Mouse (Mus musculus) embryonic facial prominence, embryonic 13.5 days (tissue): ENCODE measurements around the gene Serpina3i. TPM values are rescaled to one million over a fixed set of nuclear protein-coding genes. Genes with fewer than 3 reads are reported as not detected.
A peak's percentile ranks its signal among the peaks of the same experiment; 100 is the strongest.

Source experiments
- ATAC-seq: fragments of 200-750 bp; cut with Nextera tagmentation; 2 replicates; pipeline ENCODE4 v1.8.0; 2017; ENCODE audit warnings: low read depth; ENCODE audit not compliant: insufficient number of reproducible peaks, insufficient read depth, low FRiP score, low TSS enrichment
- H3K27ac ChIP-seq: fragments of 300-500 bp; sonication (generic); 2 replicates; pipeline ENCODE4 v1.5.1; 2015; ENCODE audit warnings: moderate library complexity, mild to moderate bottlenecking, inconsistent platforms
- H3K27me3 ChIP-seq: fragments of 300-500 bp; sonication (generic); 2 replicates; pipeline ENCODE4 v1.6.1; 2015; ENCODE audit warnings: mild to moderate bottlenecking, inconsistent platforms
- H3K36me3 ChIP-seq: fragments of 300-500 bp; sonication (generic); 2 replicates; pipeline ENCODE4 v1.6.1; 2015; ENCODE audit warnings: mild to moderate bottlenecking, inconsistent platforms
- H3K4me1 ChIP-seq: fragments of 300-500 bp; sonication (generic); 2 replicates; pipeline ENCODE4 v1.6.1; 2015; ENCODE audit warnings: inconsistent platforms
- H3K4me2 ChIP-seq: fragments of 300-500 bp; sonication (generic); 2 replicates; pipeline ENCODE4 v1.6.1; 2015; ENCODE audit warnings: moderate library complexity, mild to moderate bottlenecking, inconsistent platforms
- H3K4me3 ChIP-seq: fragments of 300-500 bp; sonication (generic); 2 replicates; pipeline ENCODE4 v1.5.1; 2015; ENCODE audit warnings: mild to moderate bottlenecking, inconsistent platforms
- H3K9ac ChIP-seq: fragments of 300-500 bp; sonication (generic); 2 replicates; pipeline ENCODE4 v1.6.1; 2015; ENCODE audit warnings: mild to moderate bottlenecking, inconsistent platforms
- H3K9me3 ChIP-seq: fragments of 300-500 bp; sonication (generic); 2 replicates; pipeline ENCODE4 v1.6.1; 2016; ENCODE audit warnings: inconsistent platforms
- WGBS: fragments of 180-500 bp; shearing (Covaris S2); methylation state at CpG from one replicate; pipeline ENCODE4 v1.1.7; 2015; ENCODE audit warnings: mixed read lengths; 5-methylcytosine and 5-hydroxymethylcytosine counted together
- polyA plus RNA-seq: library from polyadenylated mRNA; unstranded; fragments of >200 nt; fragmentation: Nextera tagmentation; extraction: Ambion mirVana; gene quantifications from 2 replicates; pipeline ENCODE4 v1.2.1, GENCODE M21; 2015

Gene Serpina3i
- polyA plus RNA-seq, 1 experiment from 2014 or later: 0.21 TPM

DNA sequence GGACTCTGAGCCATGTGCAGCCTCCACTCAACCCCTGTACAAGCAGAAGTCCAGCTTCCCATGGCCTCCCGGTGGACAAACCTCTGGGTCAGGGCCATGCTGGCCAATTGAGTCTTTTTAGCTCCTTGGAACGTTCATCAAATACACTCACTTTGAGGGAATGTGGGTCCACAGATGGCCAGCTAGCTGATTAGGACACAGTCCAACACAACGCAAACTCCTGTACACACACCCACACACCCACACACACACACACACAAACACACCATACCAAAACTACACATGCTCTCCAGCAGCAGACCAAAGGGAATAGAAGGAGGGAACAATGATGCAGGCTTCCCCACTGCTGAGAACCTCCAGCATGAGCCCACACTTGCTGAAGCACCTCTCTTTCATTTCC, 17.3 kb upstream of the Serpina3i start:
- H3K4me1 ChIP-seq: no peaks in the 10 kb centered on the region
- WGBS: 72% methylated on average over 3 of the region's 3 CpGs
- H3K9me3 ChIP-seq: no peaks in the 10 kb centered on the region
- H3K27me3 ChIP-seq: no peaks in the 10 kb centered on the region
- no peak for ATAC-seq
- H3K4me2 ChIP-seq: no peak overlapping the region
- H3K36me3 ChIP-seq: no peaks in the 10 kb centered on the region
- H3K27ac ChIP-seq: no peak overlapping the region
- H3K4me3 ChIP-seq: no peak overlapping the region
- no peak overlapping the region for H3K9ac ChIP-seq

DNA sequence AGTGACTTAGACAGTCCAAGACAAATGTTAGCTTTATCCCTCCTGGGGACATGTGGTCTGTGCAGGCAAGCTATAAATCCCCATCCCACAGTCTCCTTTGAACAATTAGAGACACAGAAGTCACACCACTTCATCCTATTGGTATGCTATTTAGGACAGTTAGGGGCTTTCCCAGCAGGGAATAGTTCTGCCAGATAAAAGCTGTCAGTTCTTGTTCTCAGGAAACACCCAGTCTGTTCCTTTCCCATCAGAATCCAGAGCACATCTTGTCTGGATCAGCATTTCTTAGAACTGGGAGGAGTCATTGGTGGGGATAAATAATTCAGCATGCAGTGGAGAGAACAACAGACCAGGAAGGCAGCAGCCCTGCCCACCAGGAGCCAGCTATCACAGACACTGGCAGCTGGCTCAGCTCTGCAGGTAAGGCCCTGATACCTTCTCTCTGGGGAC, 15.3 kb upstream of the Serpina3i start:
- Histone ChIP-seq H3K27ac (no peak overlapping the region), H3K9me3 (no peaks in the 10 kb centered on the region), H3K36me3 (no peaks in the 10 kb centered on the region), H3K4me3 (no peak overlapping the region), H3K4me2 (no peak overlapping the region), H3K4me1 (no peaks in the 10 kb centered on the region), H3K27me3 (no peaks in the 10 kb centered on the region), H3K9ac (no peak overlapping the region)
- 0 out of 2 replicates have a peak, but pooled peaks have one; percentile 22 for ATAC-seq

DNA sequence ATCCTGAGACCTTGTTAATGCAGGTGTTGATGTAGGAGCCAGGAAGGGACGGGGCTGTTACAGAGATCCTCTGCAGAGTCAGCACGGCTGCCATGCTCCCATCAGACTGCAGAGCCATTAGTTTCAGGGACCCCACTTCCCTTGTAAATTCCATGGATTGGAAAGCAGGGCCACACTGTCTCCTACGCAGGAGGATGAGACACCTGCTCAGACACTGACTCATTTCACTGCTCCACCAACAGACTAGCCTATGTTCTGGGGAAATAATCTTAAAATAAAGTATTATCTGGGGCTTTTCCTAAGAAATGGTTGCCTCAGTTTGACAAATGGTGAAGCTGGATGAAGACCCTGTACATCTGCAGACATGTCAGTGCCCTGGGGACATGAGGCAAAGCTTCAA, 14.7 kb upstream of the Serpina3i start:
- no peak overlapping the region for H3K4me2 ChIP-seq
- H3K9me3 ChIP-seq: no peaks in the 10 kb centered on the region
- no peak overlapping the region for H3K4me3 ChIP-seq
- no peaks in the 10 kb centered on the region for H3K36me3 ChIP-seq
- H3K4me1 ChIP-seq: no peaks in the 10 kb centered on the region
- WGBS: 79% methylated on average over 3 of the region's 3 CpGs
- no peak overlapping the region for H3K27ac ChIP-seq
- no peak overlapping the region for H3K9ac ChIP-seq
- no peak for ATAC-seq
- no peaks in the 10 kb centered on the region for H3K27me3 ChIP-seq

DNA sequence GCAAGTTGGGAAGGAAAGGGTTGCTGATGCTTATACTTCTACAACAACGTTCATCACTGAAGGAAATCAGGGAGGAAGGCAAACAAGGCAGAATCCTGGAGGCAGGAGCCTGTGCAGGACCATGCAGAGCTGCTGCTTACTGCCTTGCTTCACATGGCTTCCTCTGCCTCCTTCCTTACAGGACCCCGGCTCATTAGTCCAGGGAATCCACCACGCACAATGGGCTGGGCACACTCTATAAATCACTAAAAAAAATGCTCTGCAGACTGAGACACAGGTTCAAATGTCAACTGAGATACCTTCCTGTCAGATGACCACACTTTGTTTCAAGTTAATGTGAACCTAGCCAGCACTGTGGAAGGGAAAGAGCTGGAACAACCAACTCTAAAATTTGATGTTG, 1.9 kb upstream of the Serpina3i start:
- no peaks in the 10 kb centered on the region for H3K36me3 ChIP-seq
- H3K4me2 ChIP-seq: no peak overlapping the region
- WGBS: 60% methylated on average over 3 of the region's 3 CpGs
- H3K9me3 ChIP-seq: no peaks in the 10 kb centered on the region
- H3K4me3 ChIP-seq: no peak overlapping the region
- no peaks in the 10 kb centered on the region for H3K27me3 ChIP-seq
- H3K4me1 ChIP-seq: no peaks in the 10 kb centered on the region
- H3K27ac ChIP-seq: no peak overlapping the region
- ATAC-seq: no peak
- no peak overlapping the region for H3K9ac ChIP-seq

DNA sequence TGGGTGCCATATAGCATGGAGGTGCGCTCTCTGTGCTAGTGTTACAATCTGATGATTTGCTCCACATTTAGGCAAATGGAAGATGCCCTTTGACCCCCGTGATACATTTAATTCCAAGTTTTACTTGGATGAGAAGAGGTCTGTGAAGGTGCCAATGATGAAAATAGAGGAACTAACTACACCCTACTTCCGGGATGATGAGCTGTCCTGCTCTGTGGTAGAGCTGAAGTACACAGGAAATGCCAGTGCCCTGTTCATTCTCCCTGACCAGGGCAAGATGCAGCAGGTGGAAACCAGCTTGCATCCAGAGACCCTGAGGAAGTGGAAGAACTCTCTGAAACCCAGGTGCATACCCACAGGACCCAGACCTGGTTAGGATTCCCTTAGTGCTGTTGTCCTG, 3.5 kb downstream of the Serpina3i start:
- Histone ChIP-seq H3K9me3 (no peaks in the 10 kb centered on the region), H3K4me1 (no peaks in the 10 kb centered on the region), H3K27me3 (no peaks in the 10 kb centered on the region), H3K27ac (no peak overlapping the region), H3K4me3 (no peak overlapping the region), H3K36me3 (no peaks in the 10 kb centered on the region), H3K4me2 (no peak overlapping the region), H3K9ac (no peak overlapping the region)
- 82% methylated on average over 3 of the region's 3 CpGs for WGBS
- ATAC-seq: no peak

DNA sequence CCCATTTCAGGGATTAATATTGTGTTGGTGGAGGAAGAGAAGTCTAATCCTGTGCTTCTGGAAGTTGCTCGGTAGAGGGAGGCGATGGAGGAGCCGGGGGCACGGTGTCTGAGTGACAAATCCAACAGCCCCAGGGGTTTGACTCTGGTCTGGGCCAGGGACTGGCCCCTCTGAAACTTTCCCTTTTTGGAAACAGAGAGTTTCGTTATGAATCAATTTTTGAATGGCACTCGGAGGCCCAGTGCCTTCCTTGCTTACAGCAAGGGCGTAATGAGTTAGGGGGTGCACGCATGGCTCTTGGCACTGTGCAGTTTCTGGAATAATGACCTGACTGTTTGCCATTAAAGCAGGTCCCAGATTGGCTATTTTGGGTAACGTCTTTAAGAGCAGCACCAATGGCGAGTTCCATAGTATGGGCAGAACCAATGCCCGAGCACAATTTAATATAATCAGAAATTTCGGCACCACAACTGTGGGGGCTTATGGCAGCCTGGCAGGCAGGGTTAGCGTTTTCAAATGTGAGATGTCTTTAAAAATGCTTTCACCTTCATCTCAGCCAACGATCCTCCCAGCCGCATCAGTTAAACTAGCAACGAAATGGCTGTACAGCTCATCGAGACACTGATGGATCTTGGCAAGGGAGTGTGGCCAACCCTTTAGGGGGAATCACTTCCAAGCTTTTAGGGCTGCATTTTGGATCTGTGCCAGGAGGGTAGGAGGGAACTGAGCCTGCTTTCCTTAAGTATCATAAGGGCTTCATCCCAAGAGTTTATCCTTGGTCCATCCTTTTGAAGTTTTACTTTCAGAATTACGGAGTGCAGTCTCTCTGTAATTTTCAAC, 15.5 kb downstream of the Serpina3i start:
- H3K27ac ChIP-seq: no peak overlapping the region
- ATAC-seq: no peak
- no peak overlapping the region for H3K9ac ChIP-seq
- no peak overlapping the region for H3K4me3 ChIP-seq
- H3K4me2 ChIP-seq: no peak overlapping the region
- H3K27me3 ChIP-seq: no peaks in the 10 kb centered on the region
- no peaks in the 10 kb centered on the region for H3K36me3 ChIP-seq
- H3K9me3 ChIP-seq: no peaks in the 10 kb centered on the region
- H3K4me1 ChIP-seq: peaks cover 8% of the 10 kb centered on the region; the same call in 1 of the 2 replicates
- WGBS: 65% methylated on average over 18 of the region's 18 CpGs

DNA sequence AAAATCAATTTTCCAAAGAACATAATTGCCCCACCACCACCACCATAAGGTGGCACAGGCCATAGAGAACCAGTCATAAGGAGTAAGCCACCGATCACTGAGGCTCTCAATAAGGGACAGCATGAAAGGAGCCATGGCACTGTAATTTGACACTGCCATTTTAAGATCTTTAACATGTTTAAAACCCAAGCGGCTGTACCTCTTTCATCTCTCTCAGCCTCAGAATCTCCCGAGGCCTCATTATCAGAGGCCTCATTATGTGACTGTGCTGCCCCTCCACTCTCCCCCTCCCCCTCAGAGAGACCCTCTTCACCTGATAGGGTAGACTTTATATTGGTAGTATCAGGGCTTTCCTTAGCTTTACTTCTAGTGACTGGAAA, 16.1 kb downstream of the Serpina3i start:
- no peaks in the 10 kb centered on the region for H3K36me3 ChIP-seq
- H3K27me3 ChIP-seq: no peaks in the 10 kb centered on the region
- H3K9ac ChIP-seq: no peak overlapping the region
- WGBS: 13% methylated on average over 3 of the region's 3 CpGs
- no peak overlapping the region for H3K27ac ChIP-seq
- ATAC-seq: no peak
- H3K4me3 ChIP-seq: no peak overlapping the region
- no peaks in the 10 kb centered on the region for H3K9me3 ChIP-seq
- H3K4me2 ChIP-seq: no peak overlapping the region
- peaks cover 8% of the 10 kb centered on the region; the same call in 1 of the 2 replicates for H3K4me1 ChIP-seq

DNA sequence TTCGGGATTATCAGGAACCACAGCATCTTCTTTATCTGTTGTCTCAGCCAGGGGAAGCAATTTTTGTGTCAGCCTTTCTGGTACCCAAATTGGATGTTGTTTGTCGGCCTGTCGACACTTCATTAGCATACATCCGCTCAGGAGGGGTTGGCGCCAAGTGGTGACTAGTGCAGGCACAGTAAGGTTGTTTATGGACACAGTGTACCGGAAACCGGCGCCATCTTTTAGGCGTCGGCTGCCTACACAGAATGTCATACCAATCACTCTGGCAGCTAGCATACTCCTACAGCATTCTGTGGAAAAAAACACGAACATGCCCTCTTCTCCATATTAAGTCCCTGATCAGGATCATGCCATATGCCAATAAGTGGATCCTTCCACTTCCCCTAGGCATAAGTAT, 20.5 kb downstream of the Serpina3i start:
- no peaks in the 10 kb centered on the region for H3K36me3 ChIP-seq
- no peak overlapping the region for H3K9ac ChIP-seq
- H3K27ac ChIP-seq: no peak overlapping the region
- H3K9me3 ChIP-seq: no peaks in the 10 kb centered on the region
- no peak overlapping the region for H3K4me3 ChIP-seq
- H3K4me2 ChIP-seq: no peak overlapping the region
- H3K27me3 ChIP-seq: no peaks in the 10 kb centered on the region
- peaks cover 8% of the 10 kb centered on the region; the same call in 1 of the 2 replicates for H3K4me1 ChIP-seq
- no peak for ATAC-seq
- 89% methylated on average over 11 of the region's 11 CpGs for WGBS

DNA sequence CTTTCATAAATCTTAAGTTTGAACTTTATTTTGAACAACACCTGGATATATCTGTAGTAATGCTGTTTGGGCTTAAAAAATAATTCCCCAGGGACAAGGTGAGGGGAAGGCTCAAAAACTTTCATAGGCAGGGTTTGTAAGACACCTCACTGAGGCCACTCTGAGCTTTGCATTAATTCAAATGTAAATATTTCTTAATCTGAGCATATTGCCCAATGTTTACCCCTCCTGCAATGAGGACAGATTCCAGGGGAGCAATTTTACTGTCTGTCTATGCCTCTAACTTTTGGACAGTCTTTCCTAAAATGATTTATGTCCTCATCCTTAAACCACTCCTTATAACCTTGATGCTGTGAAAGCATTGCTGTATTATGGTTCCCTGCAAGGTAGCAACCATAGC, 25.4 kb downstream of the Serpina3i start:
- Histone ChIP-seq H3K4me2 (no peak overlapping the region), H3K27ac (no peak overlapping the region), H3K27me3 (no peaks in the 10 kb centered on the region), H3K4me1 (no peaks in the 10 kb centered on the region), H3K9ac (no peak overlapping the region), H3K4me3 (no peak overlapping the region), H3K36me3 (no peaks in the 10 kb centered on the region), H3K9me3 (no peaks in the 10 kb centered on the region)
- no peak for ATAC-seq

DNA sequence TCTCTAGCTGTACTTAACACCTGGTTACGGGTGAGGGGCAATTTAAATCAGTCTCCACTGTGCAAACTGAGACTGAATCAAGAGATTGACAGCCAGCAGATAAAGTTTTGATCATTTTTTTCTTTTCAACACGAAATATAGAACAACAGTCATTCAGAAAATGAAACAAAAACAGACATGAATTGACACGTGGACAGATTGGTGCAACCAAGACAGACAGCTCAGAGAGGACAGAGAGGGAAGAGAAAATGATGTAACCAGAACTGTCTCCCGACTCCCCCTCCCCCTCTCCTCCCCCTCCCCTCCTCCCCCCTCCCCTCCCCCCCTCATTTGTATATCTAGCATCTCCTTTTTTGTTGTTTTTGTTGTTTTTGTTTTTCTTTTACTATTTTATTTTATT, 26.9 kb downstream of the Serpina3i start:
- no peaks in the 10 kb centered on the region for H3K36me3 ChIP-seq
- H3K4me1 ChIP-seq: no peaks in the 10 kb centered on the region
- H3K4me3 ChIP-seq: no peak overlapping the region
- no peak overlapping the region for H3K9ac ChIP-seq
- no peaks in the 10 kb centered on the region for H3K27me3 ChIP-seq
- no peak overlapping the region for H3K27ac ChIP-seq
- ATAC-seq: no peak
- 41% methylated on average over 3 of the region's 4 CpGs for WGBS
- H3K4me2 ChIP-seq: no peak overlapping the region
- no peaks in the 10 kb centered on the region for H3K9me3 ChIP-seq

DNA sequence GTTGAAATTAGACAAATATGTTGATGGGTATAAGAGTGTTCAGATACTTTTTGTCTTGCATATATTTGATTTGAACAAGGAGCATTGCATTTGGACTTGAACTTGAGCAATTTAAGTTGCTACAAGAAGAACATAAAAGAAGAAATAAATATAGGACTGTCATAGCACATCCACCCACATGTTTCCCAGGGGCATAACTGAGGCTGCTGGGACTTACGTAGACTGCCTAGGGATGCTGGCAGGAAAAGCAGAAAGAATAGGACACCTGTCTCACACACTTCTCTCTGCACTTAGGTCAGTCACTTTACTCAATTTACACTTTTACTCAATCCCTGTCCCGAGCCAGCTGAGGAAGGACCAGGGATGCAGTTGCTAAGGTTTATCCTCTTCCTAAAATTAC, 31.0 kb downstream of the Serpina3i start:
- ATAC-seq: no peak
- H3K4me2 ChIP-seq: no peak overlapping the region
- no peaks in the 10 kb centered on the region for H3K36me3 ChIP-seq
- H3K27me3 ChIP-seq: no peaks in the 10 kb centered on the region
- H3K9me3 ChIP-seq: no peaks in the 10 kb centered on the region
- H3K27ac ChIP-seq: no peak overlapping the region
- 86% methylated on average over 2 of the region's 2 CpGs for WGBS
- no peaks in the 10 kb centered on the region for H3K4me1 ChIP-seq
- no peak overlapping the region for H3K4me3 ChIP-seq
- H3K9ac ChIP-seq: no peak overlapping the region

DNA sequence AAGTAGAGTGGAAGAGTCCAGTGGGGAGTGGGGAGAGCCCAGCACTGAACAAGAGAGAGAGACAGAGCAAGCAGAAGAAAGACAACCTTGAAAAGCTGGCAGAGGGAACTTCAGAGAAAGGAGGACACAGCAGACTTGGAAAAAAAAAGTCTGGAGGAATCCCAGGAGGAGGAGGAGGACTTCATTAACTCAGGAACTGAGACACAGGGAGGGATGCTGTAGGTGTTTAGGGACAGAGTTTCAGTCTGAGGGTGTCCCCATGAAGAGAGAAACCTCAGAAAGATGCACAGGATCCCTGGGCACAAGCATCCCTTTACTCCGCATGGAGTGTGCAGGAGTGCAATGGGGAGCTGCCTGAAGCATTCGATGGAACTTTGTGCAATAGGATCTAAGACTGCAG, 35.1 kb downstream of the Serpina3i start:
- Histone ChIP-seq H3K36me3 (no peaks in the 10 kb centered on the region), H3K9me3 (no peaks in the 10 kb centered on the region), H3K27me3 (no peaks in the 10 kb centered on the region), H3K4me1 (no peaks in the 10 kb centered on the region), H3K9ac (no peak overlapping the region), H3K4me2 (no peak overlapping the region), H3K4me3 (no peak overlapping the region), H3K27ac (no peak overlapping the region)
- ATAC-seq: no peak
- 94% methylated on average over 2 of the region's 2 CpGs for WGBS
